Comparison of ENCODE assay signal across 1 mouse cellular context in the genomic region with DNA sequence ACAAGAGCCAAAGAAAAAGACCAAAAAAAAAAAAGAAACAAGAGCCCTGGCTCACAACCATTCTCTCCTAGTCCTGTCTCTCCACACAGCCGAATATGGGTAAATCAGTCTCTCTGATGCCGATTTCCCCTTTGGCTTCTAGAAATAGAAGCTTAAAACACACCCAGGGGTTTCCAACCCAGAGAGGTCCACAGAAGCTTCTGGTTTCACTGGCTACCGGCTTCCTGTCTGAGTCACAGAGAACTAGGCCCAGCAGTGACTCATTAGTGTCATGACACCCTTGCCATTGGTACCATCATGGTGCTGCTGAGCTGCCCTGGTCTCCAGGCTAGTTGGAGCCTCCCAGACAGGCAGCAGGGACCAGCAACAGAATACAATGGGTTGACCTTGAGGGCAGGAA.
TF ChIP-seq lines count a peak whose summit lies in the region.

No protein-coding gene starts in this region.

TF ChIP-seq in CH12.LX, 34 proteins besides CTCF, POLR2A, EP300 and RAD21 (continued from another document):
- peak; percentile 60; the same call in 1 of the 2 replicates for TF ChIP-seq TBP (conservative IDR thresholded peaks at IDR 0.05; ENCODE audit: low read depth, low read length)
- TF ChIP-seq MAX (IDR thresholded peaks at IDR 0.05; ENCODE audit: low read length): peak; percentile 71
- TF ChIP-seq ZC3H11A (IDR thresholded peaks at IDR 0.05; ENCODE audit: low read depth, low read length): no peak
- peak; percentile 52; the same call in 1 of the 2 replicates for TF ChIP-seq SIN3A (IDR thresholded peaks at IDR 0.05; ENCODE audit: low read length)
- no peak for TF ChIP-seq SMC3 (IDR thresholded peaks at IDR 0.05; ENCODE audit: low read depth, low read length)
- TF ChIP-seq TCF12 (IDR thresholded peaks at IDR 0.05; ENCODE audit: low read depth, low read length): peak; percentile 79
- TF ChIP-seq ZMIZ1 (IDR thresholded peaks at IDR 0.05; ENCODE audit: low read depth, low read length): no peak
- peak; percentile 89; the same call in 1 of the 2 replicates for TF ChIP-seq RCOR1 (conservative IDR thresholded peaks at IDR 0.05; ENCODE audit: low read depth, low read length)
- peak; percentile 76 for TF ChIP-seq ELF1 (IDR thresholded peaks at IDR 0.05; ENCODE audit: low read depth, low read length)
- peak; percentile 99 for TF ChIP-seq MEF2A (IDR thresholded peaks at IDR 0.05; ENCODE audit: borderline replicate concordance, low read depth, low read length)
- peak; percentile 51; the same call in 1 of the 2 replicates for TF ChIP-seq HCFC1 (IDR thresholded peaks at IDR 0.05; ENCODE audit: low read depth, low read length)
- TF ChIP-seq BHLHE40 (IDR thresholded peaks at IDR 0.05; ENCODE audit: low read depth, low read length): peak; percentile 66; the same call in 1 of the 2 replicates
- no peak for TF ChIP-seq USF1 (IDR thresholded peaks at IDR 0.05; ENCODE audit: low read depth, low read length)
- TF ChIP-seq GABPA (IDR thresholded peaks at IDR 0.05; ENCODE audit: insufficient replicate concordance, low read depth, low read length): no peak
- peak; percentile 80 for TF ChIP-seq CHD2 (IDR thresholded peaks at IDR 0.05; ENCODE audit: low read length)
